Mouse (Mus musculus) 3134 (cell line): Measurements from ENCODE around the gene Grk5.
"Not testable (repeated sequence)": the region's sequence is repeated elsewhere in the genome, so short reads cannot be mapped to it uniquely, and the experiment has no call there.

Experiments used
- DNase-seq: peaks from one replicate; pipeline ENCODE4 v3.0.0-alpha.2; 2011; ENCODE audit warnings: low spot score; ENCODE audit not compliant: insufficient read length; ENCODE audit errors: extremely low read depth

Grk5 gene

DNA sequence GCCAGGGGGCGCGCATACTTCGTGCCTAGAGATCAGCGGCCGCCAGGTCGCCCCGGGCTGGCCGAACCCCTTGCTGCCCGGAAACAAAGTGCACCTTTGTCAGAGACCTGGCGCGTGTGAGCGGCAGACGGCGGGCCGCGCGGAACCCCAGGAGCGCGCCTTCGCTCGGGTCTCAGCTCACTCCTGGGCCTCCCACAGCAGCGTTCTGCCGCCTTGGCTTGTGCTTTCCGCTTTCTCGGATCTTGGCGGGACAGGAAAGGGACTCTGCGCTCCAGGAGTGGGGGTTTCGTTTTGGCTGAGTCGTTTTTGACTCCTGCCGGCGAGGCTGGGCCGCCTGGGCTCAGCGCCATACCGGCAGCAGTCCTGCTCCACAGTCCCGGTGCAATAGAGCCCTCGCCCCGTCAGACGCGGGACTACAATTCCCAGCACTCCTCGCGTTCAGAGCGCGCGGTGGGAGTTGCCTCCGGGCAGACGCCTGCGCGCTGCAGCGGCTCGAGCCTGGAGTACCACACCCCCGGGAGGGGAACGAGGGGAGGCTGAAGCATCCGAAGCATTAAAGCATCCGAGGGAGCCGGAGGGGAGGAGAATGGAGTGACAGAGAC lies at the start of gene Grk5:
TSS of gene Grk5 (plus strand) at position 36 of the 602 bp plus-strand sequence.
- DNase-seq, result peak; percentile 96

DNA sequence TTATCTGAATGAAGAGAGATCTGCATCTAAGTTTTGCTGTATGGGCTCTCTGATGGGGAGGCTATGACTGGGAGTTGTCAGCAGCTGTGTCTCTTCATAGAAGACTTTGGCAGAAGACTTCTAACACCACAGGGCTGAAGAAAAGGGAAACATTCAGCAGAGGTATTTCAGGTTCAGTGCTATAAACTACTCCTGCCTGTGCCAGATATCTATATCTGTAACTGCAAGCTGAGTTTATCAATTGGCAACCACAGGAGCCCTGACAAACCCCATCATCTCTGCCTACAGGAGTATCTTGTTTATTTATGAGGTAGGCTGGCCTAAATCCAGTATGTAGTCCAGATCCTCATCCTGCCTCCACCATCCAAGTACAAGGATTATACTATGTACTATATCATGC lies 46.2 kb upstream of the Grk5 start:
- no peak for DNase-seq

DNA sequence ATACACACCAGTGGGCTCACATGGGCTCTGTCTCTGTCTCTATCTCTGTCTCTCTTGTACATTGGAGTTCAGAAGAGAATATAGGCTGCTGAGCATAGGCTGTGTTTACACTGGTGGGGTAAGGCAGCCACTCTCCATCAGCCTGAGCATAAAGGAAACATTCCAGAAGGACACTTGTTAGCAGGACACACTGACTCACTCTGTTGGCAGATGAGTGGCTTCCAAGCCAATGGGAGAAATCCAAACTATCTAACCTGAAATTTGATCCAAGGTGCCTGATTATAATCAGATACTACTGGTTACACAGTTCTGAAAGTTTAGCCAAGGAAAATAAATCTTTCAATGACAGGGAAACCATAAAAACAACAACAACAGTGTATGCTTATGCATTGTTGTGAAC lies 43.8 kb upstream of the Grk5 start:
- DNase-seq, result no peak

DNA sequence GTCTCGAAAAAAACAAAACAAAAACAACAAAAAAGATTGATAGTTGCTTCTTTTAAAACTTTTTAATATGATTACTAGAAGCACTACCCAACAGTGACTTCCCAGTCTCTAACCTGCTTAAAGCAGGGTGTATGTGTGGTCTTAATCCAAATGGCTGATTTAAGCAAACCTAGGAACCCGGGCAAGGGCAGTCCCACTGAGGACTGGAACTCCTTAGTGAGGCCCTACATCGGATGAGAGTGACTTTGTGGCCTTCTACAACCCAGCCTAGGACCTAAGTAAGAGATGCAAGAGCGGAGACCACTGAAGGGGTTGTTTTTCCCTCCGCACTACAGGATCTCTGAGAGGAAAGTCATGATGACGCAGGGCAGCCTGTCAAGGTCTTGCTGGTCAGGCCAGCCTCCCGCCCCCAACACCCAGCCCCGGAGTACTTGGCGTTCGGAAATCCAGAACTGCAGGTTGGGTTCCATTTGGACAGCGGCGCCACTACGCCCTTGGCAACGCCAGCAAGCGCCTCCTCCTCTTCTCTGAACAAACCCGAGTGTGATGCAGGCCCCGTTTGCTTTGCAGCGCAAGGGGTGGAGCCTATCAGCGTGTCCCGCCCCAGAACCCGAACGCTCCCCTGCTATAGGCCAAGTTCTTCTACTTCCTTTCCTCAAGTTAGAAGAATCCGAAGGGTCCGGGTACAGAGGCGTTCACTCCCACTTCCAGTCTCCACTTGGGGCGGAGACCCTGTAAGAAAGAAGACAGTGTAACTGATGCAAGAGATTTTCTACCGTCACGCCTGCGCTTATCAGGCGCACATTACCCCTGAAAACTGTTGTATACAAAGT lies 28.5 kb upstream of the Grk5 start, which contains the start of gene Sfxn4:
TSS of gene Sfxn4 (minus strand) at position 612 of the 833 bp plus-strand sequence.
- DNase-seq, result peak; percentile 95

DNA sequence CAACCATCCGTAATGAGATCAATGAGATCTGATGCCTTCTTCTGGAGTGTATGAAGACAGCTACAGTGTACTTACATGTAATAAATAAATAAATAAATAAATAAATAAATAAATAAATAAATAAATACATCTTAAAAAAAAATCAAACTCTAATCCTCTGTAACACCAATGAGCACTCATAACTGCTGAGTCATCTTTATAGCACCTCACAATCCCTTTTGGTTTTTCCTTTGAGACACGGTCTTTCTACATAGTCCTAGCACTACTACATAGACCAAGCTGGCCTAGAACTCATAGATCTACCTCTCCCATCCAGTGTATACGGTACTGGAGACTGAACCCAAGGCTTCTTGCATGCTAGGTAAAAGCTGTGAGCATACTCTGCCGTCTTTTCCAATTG lies 23.4 kb upstream of the Grk5 start:
- DNase-seq, result not testable (repeated sequence)

DNA sequence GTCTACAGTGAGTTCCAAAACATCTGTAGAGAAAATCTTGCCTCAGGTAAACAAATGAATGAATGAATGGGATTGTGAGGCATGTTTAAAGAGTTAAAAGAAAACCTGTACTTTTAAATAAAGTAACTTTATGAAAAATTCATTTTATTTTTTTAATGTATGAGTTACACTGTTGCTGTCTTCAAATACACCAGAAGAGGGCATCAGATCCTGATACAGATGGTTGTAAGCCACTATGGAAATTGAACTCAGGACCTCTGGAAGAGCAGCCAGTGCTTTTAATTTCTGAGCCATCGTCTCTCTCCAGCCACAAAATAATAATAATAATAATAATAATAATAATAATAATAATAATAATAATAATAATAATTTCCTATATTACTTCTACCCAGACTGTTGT lies 19.1 kb upstream of the Grk5 start:
- DNase-seq, result no peak

DNA sequence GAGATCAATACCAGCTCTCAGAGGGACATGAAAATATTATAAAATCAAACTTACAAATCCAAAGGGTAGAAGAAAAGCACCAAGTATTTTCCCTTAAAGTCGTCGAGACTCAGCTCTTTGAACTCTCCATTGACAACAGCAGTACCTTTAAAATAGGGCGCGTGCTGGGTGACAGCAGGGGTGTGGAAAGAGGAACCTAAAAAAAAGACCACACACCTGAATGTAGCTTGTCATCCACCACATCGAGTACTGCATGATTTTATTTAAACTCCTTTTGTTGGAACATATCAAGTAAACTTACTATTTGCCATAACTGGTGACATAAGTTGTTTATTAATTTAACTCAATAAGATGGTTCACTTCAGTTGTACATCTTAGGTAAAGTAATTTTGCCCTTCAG lies 18.2 kb upstream of the Grk5 start:
- no peak for DNase-seq

DNA sequence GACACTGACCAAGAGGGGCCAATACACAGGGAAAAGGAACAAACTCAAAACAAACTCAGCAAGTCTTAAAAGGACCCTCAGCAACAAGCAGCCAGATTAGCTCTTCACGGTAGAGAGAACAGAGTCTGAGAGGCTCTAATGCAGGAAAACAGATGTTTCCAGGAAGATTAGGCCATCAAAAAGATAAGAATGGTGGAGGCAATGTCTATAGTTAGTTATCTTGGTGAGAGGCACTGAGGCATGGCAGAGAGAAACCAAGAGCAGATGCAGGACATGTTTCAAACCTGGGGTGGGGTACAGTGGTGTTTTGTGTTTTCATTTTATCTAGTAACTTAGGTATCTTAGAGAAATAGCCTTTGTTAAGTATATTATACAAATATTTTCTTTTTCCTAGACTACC lies 17.3 kb upstream of the Grk5 start:
- DNase-seq, result no peak

DNA sequence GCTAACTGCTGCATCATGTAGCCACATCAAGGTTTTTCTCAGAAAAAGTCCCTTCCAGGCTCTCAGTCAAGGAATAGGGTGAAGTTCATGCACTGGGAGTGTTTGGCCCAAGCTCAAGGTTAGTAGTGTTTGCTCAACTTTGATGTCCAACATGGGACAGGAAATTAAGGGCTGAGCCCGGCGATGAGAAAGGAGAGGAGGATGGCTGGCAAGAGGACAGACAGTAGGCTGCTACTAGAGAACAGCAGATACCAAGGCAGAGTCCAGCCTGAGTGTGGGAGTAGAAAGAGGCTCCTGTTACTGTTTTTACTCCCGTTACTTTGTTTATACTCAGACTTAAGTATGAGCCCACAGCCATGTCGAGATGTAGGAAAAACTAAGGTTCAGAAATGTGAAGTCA lies 16.0 kb upstream of the Grk5 start:
- DNase-seq, result no peak

DNA sequence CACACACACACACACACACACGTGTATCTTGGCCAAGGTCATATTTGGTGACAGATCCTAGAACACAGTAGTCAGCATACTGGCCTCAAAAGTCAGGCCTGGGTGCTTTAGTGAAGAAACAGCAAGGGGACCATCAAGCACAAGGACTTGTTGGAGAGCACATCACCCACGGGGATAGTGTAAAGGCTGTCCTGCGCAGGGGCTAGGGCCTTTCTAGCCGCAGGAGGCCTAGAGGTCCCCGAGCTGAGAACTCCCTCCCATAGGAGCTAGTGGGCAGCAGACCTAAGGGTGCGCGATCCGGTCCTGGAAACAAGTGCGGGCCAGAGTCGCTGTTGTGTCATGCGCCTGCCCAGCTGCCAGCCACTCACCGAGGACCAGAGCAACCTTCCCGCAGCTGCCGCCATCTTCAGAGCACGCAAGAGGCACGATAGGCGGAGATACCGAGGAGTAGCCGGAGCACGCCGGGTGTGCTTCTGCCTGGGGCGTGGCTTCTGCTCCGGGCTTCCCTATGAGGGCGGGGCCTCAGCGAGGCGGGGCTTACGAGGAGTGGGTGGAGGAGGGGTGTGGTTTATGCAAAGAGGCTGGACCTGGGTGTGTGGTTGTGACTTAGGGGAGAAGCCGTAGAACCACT lies 15.4 kb upstream of the Grk5 start, which contains the start of gene Prdx3:
TSS of gene Prdx3 (minus strand) at position 493 of the 631 bp plus-strand sequence.
- DNase-seq, result peak; percentile 96

DNA sequence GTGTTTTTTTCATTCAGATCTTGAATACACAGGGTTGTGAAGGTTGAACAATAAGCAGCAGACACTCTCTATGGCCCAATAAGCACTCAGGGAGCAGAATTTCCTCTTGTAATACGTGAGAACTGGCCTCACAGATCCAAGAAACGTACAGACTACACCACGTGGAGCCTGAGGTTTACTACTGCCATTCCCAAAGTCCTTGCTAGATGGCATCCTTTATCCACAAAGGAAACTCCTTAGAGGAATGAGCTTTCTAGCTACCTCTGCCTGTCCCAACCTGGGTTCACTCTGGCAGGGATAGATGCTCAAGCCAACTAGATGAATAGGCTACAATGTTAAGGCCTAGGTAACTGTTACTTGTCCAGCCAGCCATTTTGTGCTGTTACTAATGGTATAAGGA lies 6.4 kb upstream of the Grk5 start:
- peak; percentile 15 for DNase-seq

DNA sequence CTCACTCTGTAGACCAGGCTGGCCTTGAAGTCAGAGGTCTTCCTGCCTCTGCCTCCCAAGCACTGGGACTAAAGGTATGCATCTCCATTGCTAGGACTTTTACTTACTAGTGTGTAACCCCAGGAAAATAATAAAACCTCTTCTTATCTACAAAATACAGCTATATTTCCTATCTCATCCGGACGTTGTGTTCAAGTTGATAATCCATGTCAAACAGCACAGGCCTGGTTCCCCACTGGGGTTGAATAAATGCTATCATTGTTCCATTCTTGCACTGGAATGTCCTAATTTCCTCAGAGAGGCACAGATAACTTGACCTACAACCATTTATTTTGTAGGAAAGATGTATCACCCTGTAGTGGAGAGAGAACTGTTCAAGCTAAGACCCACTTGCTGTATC lies 1.9 kb upstream of the Grk5 start:
- no peak for DNase-seq

DNA sequence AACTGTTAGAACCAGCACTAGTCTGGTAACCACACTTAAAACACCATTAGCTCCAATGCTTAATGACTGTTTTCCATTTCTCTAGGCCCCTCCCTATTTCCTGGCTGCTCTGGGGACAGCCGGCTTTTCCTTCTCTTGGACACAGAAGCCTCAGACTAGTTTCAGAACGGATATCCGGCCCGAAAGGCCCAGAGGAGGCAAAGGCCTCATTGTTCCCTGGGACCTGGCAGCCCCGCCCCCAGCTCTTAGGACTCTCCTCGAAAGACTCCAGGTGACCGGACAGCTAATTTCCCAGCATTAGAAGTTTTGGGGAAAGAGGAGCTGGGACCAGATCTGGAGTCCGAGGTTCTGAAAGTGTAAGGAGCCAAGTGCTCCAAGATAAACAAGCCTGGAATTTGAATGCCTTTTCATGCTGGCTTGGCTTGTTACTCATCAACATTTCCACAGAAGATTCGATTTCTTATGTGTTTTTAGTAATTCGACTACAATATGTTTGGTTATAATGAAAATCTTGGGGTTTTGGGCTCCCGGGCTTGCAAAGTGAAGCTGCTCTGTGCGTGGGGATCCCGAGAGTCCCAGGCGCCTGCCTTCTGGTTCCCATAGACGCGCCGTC lies 342 bp upstream of the Grk5 start:
- peak; percentile 80 for DNase-seq

DNA sequence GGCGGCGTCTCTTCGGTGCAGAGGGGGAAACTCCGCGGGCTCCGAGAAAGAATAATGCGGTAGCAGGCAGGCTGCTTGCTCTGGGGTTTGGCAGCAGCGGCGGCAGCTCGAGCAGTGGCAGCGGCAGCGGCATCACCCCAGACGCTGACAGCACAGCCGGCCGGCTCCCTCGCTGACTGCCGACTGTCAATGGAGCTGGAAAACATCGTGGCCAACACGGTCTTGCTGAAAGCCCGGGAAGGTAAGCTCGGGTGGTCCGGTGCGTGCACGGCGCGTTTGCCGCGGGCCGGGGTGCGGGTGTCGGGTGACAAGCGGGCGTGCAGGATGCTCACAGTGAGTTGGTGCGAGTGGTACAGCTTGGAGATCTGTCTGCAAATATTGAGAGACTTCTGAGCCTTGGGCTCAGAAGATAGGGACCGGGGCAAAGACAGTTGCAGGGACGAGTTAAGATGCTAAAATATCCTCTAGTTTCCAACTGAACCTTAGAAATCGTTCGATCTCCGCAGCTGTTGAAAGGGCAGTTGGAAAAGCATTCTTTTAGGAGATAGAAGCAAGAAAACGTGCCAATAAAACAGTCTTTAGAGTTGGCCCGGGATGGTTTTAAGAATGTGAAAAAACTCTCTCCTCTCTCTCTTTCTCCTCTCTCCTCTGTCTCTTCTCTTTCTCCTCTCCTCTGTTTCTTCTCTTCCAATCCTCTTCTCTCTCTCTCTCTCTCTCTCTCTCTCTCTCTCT lies 1.0 kb downstream of the Grk5 start:
- DNase-seq, result peak; percentile 81

DNA sequence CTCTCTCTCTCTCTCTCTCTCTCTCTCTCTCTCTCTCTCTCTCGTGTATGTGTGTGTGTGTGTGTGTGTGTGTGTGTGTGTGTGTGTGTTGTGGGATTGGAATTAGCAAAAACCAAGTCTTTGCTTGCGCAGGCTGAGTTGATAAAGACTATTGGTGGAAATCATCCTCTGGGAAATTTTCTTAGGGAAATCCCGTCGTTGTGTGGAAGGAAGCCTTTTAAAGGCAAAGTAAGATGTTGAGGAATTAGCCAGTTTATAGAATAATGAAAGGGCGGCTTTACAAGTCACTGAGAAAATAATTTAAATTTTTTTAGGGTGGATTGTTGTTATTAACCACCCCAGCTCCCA lies 1.5 kb downstream of the Grk5 start:
- DNase-seq, result peak; percentile 52

DNA sequence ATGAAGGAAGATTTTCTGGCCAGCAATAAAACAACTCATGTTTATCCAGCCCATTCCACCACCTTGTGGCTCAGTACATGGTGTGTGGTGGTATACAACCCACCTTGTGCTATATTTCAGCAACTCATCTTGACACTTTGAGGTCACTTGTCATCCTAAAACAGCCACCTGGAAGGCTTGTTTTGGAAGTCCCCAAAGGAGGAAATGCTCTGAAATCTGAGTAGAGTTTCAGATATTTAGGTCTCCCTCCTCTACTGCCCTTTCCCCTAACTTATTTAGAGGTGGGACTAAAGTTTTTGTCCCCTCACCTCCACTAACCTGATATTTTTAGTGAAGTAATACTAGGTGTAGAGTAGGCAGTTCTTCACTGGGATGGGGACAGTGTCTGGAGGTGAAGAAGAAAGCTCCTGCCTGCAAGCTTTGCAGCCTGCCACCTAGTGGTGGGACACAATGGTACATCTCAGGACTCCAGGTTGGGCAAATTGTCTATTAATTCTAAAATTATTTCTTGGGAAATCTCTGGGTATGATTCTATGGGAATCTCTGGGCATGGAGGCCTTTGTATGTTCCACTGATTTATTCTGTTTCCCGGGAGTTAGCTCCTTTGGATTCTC lies 2.5 kb downstream of the Grk5 start:
- peak; percentile 19 for DNase-seq

DNA sequence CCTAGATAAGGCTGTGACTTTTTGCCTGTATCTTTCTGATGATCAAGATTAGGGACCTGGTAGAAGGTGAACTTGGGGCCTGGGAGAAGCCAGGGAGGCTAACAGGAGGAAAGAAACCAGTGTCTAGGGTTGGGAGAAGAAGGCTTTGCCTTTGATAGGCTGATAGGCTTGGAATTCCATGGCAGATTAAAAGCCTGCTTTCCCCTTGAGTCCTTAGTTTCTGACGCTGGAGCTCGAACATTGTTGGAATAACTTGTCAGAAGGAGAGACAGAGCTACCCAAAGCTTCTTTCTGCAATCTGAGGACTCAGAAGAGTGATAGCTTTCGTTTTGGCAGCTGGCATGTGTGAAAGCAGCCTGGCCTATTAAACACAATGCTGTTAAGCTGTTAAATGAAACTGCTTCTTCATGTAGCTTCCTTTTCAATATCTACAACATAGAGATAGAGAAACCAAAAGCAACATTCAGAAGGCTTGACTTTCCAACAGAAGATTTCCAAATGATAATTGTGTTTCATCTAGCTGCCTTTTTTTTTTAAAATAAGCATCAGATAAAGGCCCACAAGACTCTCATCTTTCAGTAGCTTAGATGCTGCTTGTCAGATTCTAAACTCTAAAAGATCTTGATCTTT lies 5.8 kb downstream of the Grk5 start:
- DNase-seq, result no peak

DNA sequence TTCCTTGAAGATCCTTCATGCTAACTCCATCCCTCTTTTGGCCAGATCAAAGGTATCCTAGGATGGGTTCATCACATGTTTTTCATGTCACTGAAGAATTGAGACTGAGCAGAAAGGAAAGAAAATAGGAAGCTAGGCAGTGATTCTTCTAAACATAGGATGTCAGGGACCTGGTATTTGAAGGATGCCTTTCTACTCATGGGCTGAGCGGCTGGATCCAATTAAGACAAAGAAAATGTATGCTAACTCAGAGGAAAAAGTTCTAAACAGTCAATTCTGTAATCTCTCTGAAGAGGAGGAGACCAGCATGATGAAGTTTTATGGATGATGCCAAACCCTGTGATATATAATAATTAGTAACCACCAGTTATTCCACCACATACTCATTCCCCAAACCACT lies 13.6 kb downstream of the Grk5 start:
- no peak for DNase-seq

DNA sequence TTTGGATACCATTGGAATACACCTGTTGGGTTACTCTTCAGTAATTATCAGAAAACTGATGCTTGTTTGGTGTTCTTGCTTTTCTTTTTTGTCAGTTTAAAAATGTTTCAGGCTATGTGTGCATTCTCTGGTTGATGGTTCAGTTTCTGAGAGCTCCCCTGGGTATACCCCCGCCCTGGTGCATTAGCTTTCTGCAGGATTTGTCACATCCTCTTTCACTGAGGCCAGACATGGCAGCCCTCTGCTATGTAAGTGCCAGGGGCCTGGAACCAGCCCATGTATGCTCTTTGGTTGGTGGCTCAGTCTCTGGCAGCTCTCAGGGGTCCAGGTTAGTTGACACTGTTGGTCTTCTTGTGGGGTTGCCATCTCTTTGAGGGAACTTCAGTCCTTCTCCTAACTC lies 14.4 kb downstream of the Grk5 start:
- DNase-seq, result no peak

DNA sequence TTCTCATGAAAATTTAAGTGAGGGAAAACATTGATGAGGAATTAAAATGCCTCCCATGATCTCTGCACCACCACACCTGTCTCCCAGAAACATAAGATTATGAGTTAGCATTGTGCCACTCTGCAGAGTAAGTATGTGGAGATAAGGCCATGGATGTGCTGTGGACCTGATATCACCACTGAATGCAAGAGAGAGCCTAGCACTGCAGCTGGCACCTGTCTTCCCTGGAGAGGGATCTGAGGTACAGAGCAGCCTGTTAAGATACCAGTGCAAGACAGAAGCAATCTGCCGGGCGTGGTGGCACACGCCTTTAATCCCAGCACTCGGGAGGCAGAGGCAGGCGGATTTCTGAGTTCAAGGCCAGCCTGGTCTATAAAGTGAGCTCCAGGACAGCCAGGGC lies 15.9 kb downstream of the Grk5 start:
- DNase-seq, result no peak
